Mouse (Mus musculus) neural tube, embryonic 12.5 days (tissue): ENCODE data around the gene Jmjd1c. TPM values are rescaled to one million over a fixed set of nuclear protein-coding genes. Genes with fewer than 3 reads are reported as not detected.

Experiments
- ATAC-seq: fragments of 200-750 bp; cut with Nextera tagmentation; 2 replicates; pipeline ENCODE4 v1.8.0; 2017; ENCODE audit warnings: low read depth, mild to moderate bottlenecking, moderate TSS enrichment, moderate library complexity; ENCODE audit not compliant: low FRiP score
- H3K27ac ChIP-seq: fragments of 300-500 bp; sonication (generic); 2 replicates; pipeline ENCODE4 v1.5.1; 2016
- H3K27me3 ChIP-seq: fragments of 300-500 bp; sonication (generic); replicated peaks from 2 replicates; pipeline ENCODE4 v1.6.1; 2016; ENCODE audit warnings: mild to moderate bottlenecking
- H3K36me3 ChIP-seq: fragments of 300-500 bp; sonication (generic); 2 replicates; pipeline ENCODE4 v1.6.1; 2016; ENCODE audit warnings: mild to moderate bottlenecking
- H3K4me1 ChIP-seq: fragments of 300-500 bp; sonication (generic); 2 replicates; pipeline ENCODE4 v1.6.1; 2016
- H3K4me2 ChIP-seq: fragments of 300-500 bp; sonication (generic); replicated peaks from 2 replicates; pipeline ENCODE4 v1.6.1; 2016; ENCODE audit warnings: mild to moderate bottlenecking
- H3K4me3 ChIP-seq: fragments of 300-500 bp; sonication (generic); 2 replicates; pipeline ENCODE4 v1.5.1; 2016
- H3K9ac ChIP-seq: fragments of 300-500 bp; sonication (generic); 2 replicates; pipeline ENCODE4 v1.6.1; 2016; ENCODE audit warnings: mild to moderate bottlenecking
- H3K9me3 ChIP-seq: fragments of 300-500 bp; sonication (generic); 2 replicates; pipeline ENCODE4 v1.6.1; 2016; ENCODE audit warnings: mild to moderate bottlenecking
- WGBS: fragments of 180-500 bp; shearing (Covaris S2); methylation state at CpG from one replicate; pipeline ENCODE4 v1.1.7; 2016; 5-methylcytosine and 5-hydroxymethylcytosine counted together
- polyA plus RNA-seq: library from polyadenylated mRNA; unstranded; fragments of >200 nt; fragmentation: Nextera tagmentation; extraction: Ambion mirVana; gene quantifications from 2 replicates; pipeline ENCODE4 v1.2.1, GENCODE M21; 2016

Gene Jmjd1c
- polyA plus RNA-seq, 1 experiment from 2014 or later: 63.8 TPM

- no peak overlapping the region for H3K27ac ChIP-seq
- 94% methylated on average over 1 of the region's 1 CpGs for WGBS
- no peak overlapping the region for H3K9ac ChIP-seq
- no peak overlapping the region for H3K4me2 ChIP-seq
- H3K4me1 ChIP-seq: peaks cover 15% of the 10 kb centered on the region
- H3K9me3 ChIP-seq: no peaks in the 10 kb centered on the region
- H3K27me3 ChIP-seq: no peaks in the 10 kb centered on the region
- no peak for ATAC-seq
- H3K36me3 ChIP-seq: peaks cover 5% of the 10 kb centered on the region
- no peak overlapping the region for H3K4me3 ChIP-seq
Observed at GRCm38 (mm10) chr10:67190261-67190660, 94.3 kb downstream of the Jmjd1c start.

- Histone ChIP-seq H3K27me3 (no peaks in the 10 kb centered on the region), H3K9ac (no peak overlapping the region), H3K27ac (no peak overlapping the region), H3K36me3 (peaks cover 5% of the 10 kb centered on the region), H3K4me3 (no peak overlapping the region), H3K4me2 (no peak overlapping the region), H3K4me1 (peaks cover 14% of the 10 kb centered on the region), H3K9me3 (no peaks in the 10 kb centered on the region)
- WGBS: 92% methylated on average over 3 of the region's 3 CpGs
- ATAC-seq: no peak
Observed at GRCm38 (mm10) chr10:67192366-67192765, 96.4 kb downstream of the Jmjd1c start.

GRCm38 (mm10) chr10:67193003-67193652 is 97.2 kb downstream of the Jmjd1c start:
- no peak overlapping the region for H3K27ac ChIP-seq
- H3K9me3 ChIP-seq: no peaks in the 10 kb centered on the region
- H3K4me1 ChIP-seq: peaks cover 9% of the 10 kb centered on the region; the same call in 1 of the 2 replicates
- WGBS: 81% methylated on average over 3 of the region's 3 CpGs
- peaks cover 5% of the 10 kb centered on the region for H3K36me3 ChIP-seq
- no peak overlapping the region for H3K4me2 ChIP-seq
- H3K4me3 ChIP-seq: no peak overlapping the region
- no peaks in the 10 kb centered on the region for H3K27me3 ChIP-seq
- H3K9ac ChIP-seq: no peak overlapping the region
- ATAC-seq: no peak

- no peak for ATAC-seq
- 87% methylated on average over 3 of the region's 3 CpGs for WGBS
- H3K4me3 ChIP-seq: no peak overlapping the region
- no peaks in the 10 kb centered on the region for H3K9me3 ChIP-seq
- H3K4me2 ChIP-seq: no peak overlapping the region
- no peak overlapping the region for H3K27ac ChIP-seq
- peaks cover 7% of the 10 kb centered on the region; the same call in 1 of the 2 replicates for H3K4me1 ChIP-seq
- H3K36me3 ChIP-seq: peaks cover 5% of the 10 kb centered on the region
- no peaks in the 10 kb centered on the region for H3K27me3 ChIP-seq
- H3K9ac ChIP-seq: no peak overlapping the region
Observed at GRCm38 (mm10) chr10:67194046-67194445, 98.1 kb downstream of the Jmjd1c start.

GRCm38 (mm10) chr10:67195671-67196070 is 99.7 kb downstream of the Jmjd1c start:
- no peak overlapping the region for H3K4me2 ChIP-seq
- no peak overlapping the region for H3K27ac ChIP-seq
- peaks cover 5% of the 10 kb centered on the region for H3K36me3 ChIP-seq
- no peak for ATAC-seq
- WGBS: 95% methylated on average over 1 of the region's 1 CpGs
- no peaks in the 10 kb centered on the region for H3K27me3 ChIP-seq
- no peak overlapping the region for H3K9ac ChIP-seq
- H3K9me3 ChIP-seq: no peaks in the 10 kb centered on the region
- no peak overlapping the region for H3K4me3 ChIP-seq
- H3K4me1 ChIP-seq: 0 out of 2 replicates have a peak, but pooled peaks cover 5% of the 10 kb centered on the region

- ATAC-seq: no peak
- Histone ChIP-seq H3K36me3 (peaks cover 4% of the 10 kb centered on the region), H3K4me1 (peaks cover 5% of the 10 kb centered on the region; the same call in 1 of the 2 replicates), H3K4me2 (no peak overlapping the region), H3K27ac (no peak overlapping the region), H3K9me3 (no peaks in the 10 kb centered on the region), H3K9ac (no peak overlapping the region), H3K4me3 (no peak overlapping the region), H3K27me3 (no peaks in the 10 kb centered on the region)
- 85% methylated on average over 4 of the region's 4 CpGs for WGBS
Observed at GRCm38 (mm10) chr10:67197186-67197585, 101.3 kb downstream of the Jmjd1c start.

- Histone ChIP-seq H3K36me3 (no peaks in the 10 kb centered on the region), H3K4me3 (no peak overlapping the region), H3K9me3 (no peaks in the 10 kb centered on the region), H3K27ac (no peak overlapping the region), H3K27me3 (no peaks in the 10 kb centered on the region), H3K4me1 (peaks cover 5% of the 10 kb centered on the region; the same call in 1 of the 2 replicates), H3K9ac (no peak overlapping the region), H3K4me2 (no peak overlapping the region)
- WGBS: 80% methylated on average over 2 of the region's 2 CpGs
- no peak for ATAC-seq
Observed at GRCm38 (mm10) chr10:67197829-67198228, 101.9 kb downstream of the Jmjd1c start.

GRCm38 (mm10) chr10:67201769-67202168 is 105.8 kb downstream of the Jmjd1c start:
- Histone ChIP-seq H3K4me1 (peaks cover 2% of the 10 kb centered on the region; the same call in 1 of the 2 replicates), H3K27ac (no peak overlapping the region), H3K9me3 (no peaks in the 10 kb centered on the region), H3K36me3 (no peaks in the 10 kb centered on the region; the same call in 1 of the 2 replicates), H3K27me3 (no peaks in the 10 kb centered on the region), H3K9ac (no peak overlapping the region), H3K4me2 (no peak overlapping the region), H3K4me3 (no peak overlapping the region)
- ATAC-seq: no peak

- Histone ChIP-seq H3K9ac (no peak overlapping the region), H3K4me2 (no peak overlapping the region), H3K36me3 (no peaks in the 10 kb centered on the region; the same call in 1 of the 2 replicates), H3K4me1 (no peaks in the 10 kb centered on the region; the same call in 1 of the 2 replicates), H3K27me3 (no peaks in the 10 kb centered on the region), H3K4me3 (no peak overlapping the region), H3K27ac (no peak overlapping the region), H3K9me3 (no peaks in the 10 kb centered on the region)
- ATAC-seq: no peak
- 88% methylated on average over 6 of the region's 6 CpGs for WGBS
Observed at GRCm38 (mm10) chr10:67202470-67202869, 106.5 kb downstream of the Jmjd1c start.

GRCm38 (mm10) chr10:67204652-67205407 is 108.9 kb downstream of the Jmjd1c start:
- no peaks in the 10 kb centered on the region for H3K27me3 ChIP-seq
- H3K9me3 ChIP-seq: no peaks in the 10 kb centered on the region
- no peak overlapping the region for H3K4me2 ChIP-seq
- H3K4me1 ChIP-seq: no peaks in the 10 kb centered on the region; the same call in 1 of the 2 replicates
- H3K9ac ChIP-seq: no peak overlapping the region
- no peaks in the 10 kb centered on the region; the same call in 1 of the 2 replicates for H3K36me3 ChIP-seq
- no peak overlapping the region for H3K4me3 ChIP-seq
- no peak for ATAC-seq
- WGBS: 88% methylated on average over 11 of the region's 11 CpGs
- H3K27ac ChIP-seq: no peak overlapping the region

- Histone ChIP-seq H3K27ac (no peak overlapping the region), H3K4me3 (no peak overlapping the region), H3K4me1 (no peaks in the 10 kb centered on the region), H3K9me3 (no peaks in the 10 kb centered on the region), H3K36me3 (no peaks in the 10 kb centered on the region; the same call in 1 of the 2 replicates), H3K27me3 (no peaks in the 10 kb centered on the region), H3K4me2 (no peak overlapping the region), H3K9ac (no peak overlapping the region)
- WGBS: 88% methylated on average over 2 of the region's 2 CpGs
- no peak for ATAC-seq
Observed at GRCm38 (mm10) chr10:67207931-67208330, 112.0 kb downstream of the Jmjd1c start.

- Histone ChIP-seq H3K36me3 (no peaks in the 10 kb centered on the region), H3K27me3 (no peaks in the 10 kb centered on the region)
Observed at GRCm38 (mm10) chr10:67209916-67210675, 114.2 kb downstream of the Jmjd1c start.

More at GRCm38 (mm10) chr10:67209916-67210675, 114.2 kb downstream of the Jmjd1c start:
- H3K4me1 ChIP-seq: no peaks in the 10 kb centered on the region; the same call in 1 of the 2 replicates
- H3K4me2 ChIP-seq: no peak overlapping the region
- H3K9me3 ChIP-seq: no peaks in the 10 kb centered on the region
- WGBS: 80% methylated on average over 4 of the region's 4 CpGs
- no peak overlapping the region for H3K4me3 ChIP-seq
- no peak overlapping the region for H3K27ac ChIP-seq
- no peak for ATAC-seq
- no peak overlapping the region for H3K9ac ChIP-seq
